Mouse (Mus musculus) small intestine, adult 2 months (tissue): Measurements from ENCODE around the gene Prg3.

Source experiments
- CTCF ChIP-seq: fragments of 200-500 bp; IDR thresholded peaks from 2 replicates; pipeline ENCODE4 v1.5.1; 2012; ENCODE audit warnings: low read depth, mild to moderate bottlenecking, control low read depth, inconsistent platforms, low read length, moderate library complexity, mixed read lengths; ENCODE audit not compliant: insufficient replicate concordance, insufficient read length; ENCODE audit errors: extremely low read depth
- POLR2A ChIP-seq: fragments of 200-500 bp; IDR thresholded peaks from 2 replicates; pipeline ENCODE4 v1.6.1; 2012; ENCODE audit warnings: low read depth, mild to moderate bottlenecking, control low read depth, inconsistent platforms, low read length, moderate library complexity

- no peak for TF ChIP-seq CTCF
- no peak for TF ChIP-seq POLR2A
Measured at GRCm38 (mm10) chr2:85009212-85009611, 21.2 kb downstream of the Prg3 start.
